Mouse (Mus musculus) small intestine, adult 2 months (tissue): ENCODE results near the gene 1700025C18Rik. TPM values are rescaled to one million over a fixed set of nuclear protein-coding genes. Genes with fewer than 3 reads are reported as not detected.

ENCODE experiments used
- H3K27ac ChIP-seq: fragments of 200-500 bp; 2 replicates; pipeline ENCODE4 v1.5.1; 2012; ENCODE audit warnings: low read depth, low read length, control low read depth, inconsistent platforms; ENCODE audit not compliant: insufficient read depth
- H3K27me3 ChIP-seq: fragments of 200-500 bp; 2 replicates; pipeline ENCODE4 v1.6.1; 2012; ENCODE audit warnings: mild to moderate bottlenecking, moderate library complexity, low read length, inconsistent platforms; ENCODE audit not compliant: control insufficient read depth, insufficient read depth
- H3K36me3 ChIP-seq: fragments of 200-500 bp; 2 replicates; pipeline ENCODE4 v1.6.1; 2012; ENCODE audit warnings: mild to moderate bottlenecking, low read length, control low read depth, inconsistent platforms; ENCODE audit not compliant: control insufficient read depth, insufficient read depth
- H3K4me1 ChIP-seq: fragments of 200-500 bp; 2 replicates; pipeline ENCODE4 v1.6.1; 2012; ENCODE audit warnings: low read length, inconsistent platforms, mixed read lengths; ENCODE audit not compliant: control insufficient read depth, insufficient read depth, insufficient read length
- H3K4me3 ChIP-seq: fragments of 200-500 bp; 2 replicates; pipeline ENCODE4 v1.5.1; 2012; ENCODE audit warnings: low read depth, mild to moderate bottlenecking, control low read depth, inconsistent platforms, low read length, moderate library complexity
- CTCF ChIP-seq: fragments of 200-500 bp; IDR thresholded peaks from 2 replicates; pipeline ENCODE4 v1.5.1; 2012; ENCODE audit warnings: low read depth, mild to moderate bottlenecking, control low read depth, inconsistent platforms, low read length, moderate library complexity, mixed read lengths; ENCODE audit not compliant: insufficient replicate concordance, insufficient read length; ENCODE audit errors: extremely low read depth
- POLR2A ChIP-seq: fragments of 200-500 bp; IDR thresholded peaks from 2 replicates; pipeline ENCODE4 v1.6.1; 2012; ENCODE audit warnings: low read depth, mild to moderate bottlenecking, control low read depth, inconsistent platforms, low read length, moderate library complexity
- WGBS: fragments of 180-500 bp; shearing (Covaris S2); methylation state at CpG from one replicate; pipeline ENCODE4 v1.1.7; 2018; 5-methylcytosine and 5-hydroxymethylcytosine counted together
- polyA plus RNA-seq: library from polyadenylated mRNA; depleted of rRNA; stranded (reverse); fragments of >200 nt; gene quantifications from 2 replicates; pipeline ENCODE4 v1.2.3, GENCODE M21; 2012; rRNA removed

1700025C18Rik gene
- polyA plus RNA-seq, 1 experiment: not detected

GRCm38 (mm10) chr2:165035058-165035431 lies 55.5 kb downstream of the 1700025C18Rik start:
- TF ChIP-seq CTCF: no peak
- TF ChIP-seq POLR2A: no peak
- Histone ChIP-seq H3K27me3 (no peaks in the 10 kb centered on the region), H3K27ac (no peak overlapping the region), H3K4me3 (peak overlapping the region; percentile 95), H3K4me1 (no peaks in the 10 kb centered on the region), H3K36me3 (no peaks in the 10 kb centered on the region)
- 48% methylated on average over 5 of the region's 5 CpGs for WGBS

GRCm38 (mm10) chr2:165034131-165035057 lies 56.2 kb downstream of the 1700025C18Rik start, which contains the start of gene Ncoa5:
TSS of gene Ncoa5 (minus strand) at chr2:165034867.
- peak within 1 kb of the TSS; percentile 95 for H3K4me3 ChIP-seq
- TF ChIP-seq CTCF: 0 out of 2 replicates have a peak, but pooled peaks have one; percentile 9
- TF ChIP-seq POLR2A: peak; percentile 67; the same call in 1 of the 2 replicates
- H3K4me1 ChIP-seq: no peaks in the 10 kb centered on the region
- no peaks in the 10 kb centered on the region for H3K36me3 ChIP-seq
- WGBS: under 1% methylated on average over 103 of the region's 111 CpGs
- peak within 1 kb of the TSS; percentile 62 for H3K27ac ChIP-seq
- H3K27me3 ChIP-seq: no peaks in the 10 kb centered on the region

- Histone ChIP-seq H3K27ac (no peak overlapping the region), H3K27me3 (no peaks in the 10 kb centered on the region), H3K4me1 (no peaks in the 10 kb centered on the region), H3K36me3 (no peaks in the 10 kb centered on the region), H3K4me3 (peak overlapping the region; percentile 14; the same call in 1 of the 2 replicates)
- TF ChIP-seq POLR2A: no peak
- TF ChIP-seq CTCF: no peak
- WGBS: 34% methylated on average over 6 of the region's 6 CpGs
Observed at GRCm38 (mm10) chr2:165033306-165033705, 57.2 kb downstream of the 1700025C18Rik start.

GRCm38 (mm10) chr2:165032533-165032932 lies 58.0 kb downstream of the 1700025C18Rik start:
- Histone ChIP-seq H3K4me1 (no peaks in the 10 kb centered on the region), H3K4me3 (no peak overlapping the region), H3K36me3 (no peaks in the 10 kb centered on the region), H3K27ac (no peak overlapping the region), H3K27me3 (no peaks in the 10 kb centered on the region)
- 39% methylated on average over 3 of the region's 3 CpGs for WGBS
- no peak for TF ChIP-seq POLR2A

Other genes starting within 250 kb of the 1700025C18Rik start
- 20.9 and 34.2 TPM in 2 replicates for gene Pltp, start 233.0 kb downstream of the 1700025C18Rik start, polyA plus RNA-seq
- gene Pcif1, start 211.4 kb downstream of the 1700025C18Rik start, polyA plus RNA-seq: 22.8 and 30.3 TPM in 2 replicates
- gene Zfp335, start 179.0 kb downstream of the 1700025C18Rik start, polyA plus RNA-seq: 19.1 and 34.1 TPM in 2 replicates
- gene Mmp9, start 150.0 kb downstream of the 1700025C18Rik start, polyA plus RNA-seq: 11.1 and 12.1 TPM in 2 replicates
- 0.57 and 0.60 TPM in 2 replicates for gene Slc12a5, start 129.9 kb downstream of the 1700025C18Rik start, polyA plus RNA-seq
- 8.6 and 16.5 TPM in 2 replicates for gene Ncoa5, start 55.9 kb downstream of the 1700025C18Rik start, polyA plus RNA-seq
- 4.7 and 6.4 TPM in 2 replicates for gene Cd40, start 35.1 kb downstream of the 1700025C18Rik start, polyA plus RNA-seq
- 0.08 and 0.42 TPM in 2 replicates for gene Cdh22, start 144.1 kb upstream of the 1700025C18Rik start, polyA plus RNA-seq
- 103 and 171 TPM in 2 replicates for gene Slc35c2, start 197.1 kb upstream of the 1700025C18Rik start, polyA plus RNA-seq
- 34.3 and 66.1 TPM in 2 replicates for gene Elmo2, start 235.7 kb upstream of the 1700025C18Rik start, polyA plus RNA-seq